Mouse (Mus musculus) brain, embryonic 14.5 days (tissue): ENCODE measurements at regions not wholly inside any gene's neighbourhood (a gene's known extent, or its start where the extent isn't known, plus 50 kb on each side); places are given as distances from the start of the nearest gene placed in this dataset.

Experiments used
- DNase-seq: peaks from one replicate; pipeline ENCODE4 v3.0.0-alpha.2; 2011; ENCODE audit warnings: low read depth
- CTCF ChIP-seq: fragments of 200-500 bp; IDR thresholded peaks from 2 replicates; pipeline ENCODE4 v1.5.1; 2012; ENCODE audit warnings: inconsistent platforms, mild to moderate bottlenecking, moderate library complexity, borderline replicate concordance; ENCODE audit not compliant: insufficient read depth, insufficient read length; ENCODE audit errors: extremely low read depth
- POLR2A ChIP-seq: fragments of 200-500 bp; IDR thresholded peaks from 2 replicates; pipeline ENCODE4 v1.6.1; 2012; ENCODE audit warnings: mild to moderate bottlenecking, inconsistent platforms, borderline replicate concordance; ENCODE audit not compliant: poor library complexity, insufficient read depth, insufficient read length, severe bottlenecking; ENCODE audit errors: extremely low read depth

- TF ChIP-seq POLR2A = no peak
- TF ChIP-seq CTCF = no peak
- DNase-seq = peak; percentile 62
Observed at GRCm38 (mm10) chr3:10575728-10576127, 240.2 kb upstream of the Gm38303 start.

- DNase-seq = peak; percentile 87
- TF ChIP-seq CTCF (no peak), POLR2A (no peak)
Observed at GRCm38 (mm10) chr3:10575213-10575612, 239.7 kb upstream of the Gm38303 start.

- DNase-seq = no peak
- TF ChIP-seq POLR2A = no peak
- TF ChIP-seq CTCF = no peak
Observed at GRCm38 (mm10) chr3:10574797-10575196, 239.3 kb upstream of the Gm38303 start.
